Mouse (Mus musculus) cerebellum, adult 9-11 months (tissue): Measurements from ENCODE around the gene Fgfr2.

Experiments
- DNase-seq: peaks from one replicate; pipeline ENCODE4 v3.0.0; 2022

Gene Fgfr2

DNA sequence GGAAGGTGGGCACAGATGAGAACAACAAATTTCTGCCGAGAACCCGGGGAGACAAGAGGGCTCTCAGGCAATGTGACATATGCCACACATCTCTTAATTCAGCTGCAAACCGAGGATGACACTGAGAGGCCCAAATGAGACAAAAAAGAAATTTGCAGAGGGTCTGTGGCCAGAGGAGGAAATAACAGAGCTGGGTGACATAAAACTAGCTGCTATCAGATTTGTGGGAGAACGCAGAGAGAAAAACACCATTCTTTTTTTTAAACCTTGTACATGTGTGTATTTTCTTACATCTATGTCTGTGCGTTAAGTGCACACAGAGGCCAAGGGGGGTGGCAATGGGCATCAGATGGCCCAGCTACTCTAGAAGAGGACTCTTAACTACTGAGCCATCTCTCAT lies 328.0 kb downstream of the Fgfr2 start:
- no peak for DNase-seq

DNA sequence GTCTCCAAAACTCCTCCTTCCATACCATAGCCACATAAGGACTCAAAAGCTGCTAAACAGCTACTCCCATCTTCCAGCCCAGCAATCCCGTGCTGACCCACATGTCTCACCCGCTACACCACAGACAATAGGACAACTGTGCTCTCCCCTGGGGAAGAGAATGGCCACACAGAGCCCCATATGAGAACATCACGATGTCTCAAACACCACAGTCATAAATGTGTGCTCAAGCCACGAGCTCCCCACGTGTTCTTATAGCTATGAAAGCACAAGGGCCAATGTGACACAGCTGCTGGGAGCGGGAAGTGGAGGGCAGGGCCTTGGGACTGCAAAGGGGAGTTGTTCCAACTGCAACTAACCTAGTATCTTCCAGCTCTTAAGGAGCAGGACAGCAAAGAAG lies 329.7 kb downstream of the Fgfr2 start:
- DNase-seq = no peak

DNA sequence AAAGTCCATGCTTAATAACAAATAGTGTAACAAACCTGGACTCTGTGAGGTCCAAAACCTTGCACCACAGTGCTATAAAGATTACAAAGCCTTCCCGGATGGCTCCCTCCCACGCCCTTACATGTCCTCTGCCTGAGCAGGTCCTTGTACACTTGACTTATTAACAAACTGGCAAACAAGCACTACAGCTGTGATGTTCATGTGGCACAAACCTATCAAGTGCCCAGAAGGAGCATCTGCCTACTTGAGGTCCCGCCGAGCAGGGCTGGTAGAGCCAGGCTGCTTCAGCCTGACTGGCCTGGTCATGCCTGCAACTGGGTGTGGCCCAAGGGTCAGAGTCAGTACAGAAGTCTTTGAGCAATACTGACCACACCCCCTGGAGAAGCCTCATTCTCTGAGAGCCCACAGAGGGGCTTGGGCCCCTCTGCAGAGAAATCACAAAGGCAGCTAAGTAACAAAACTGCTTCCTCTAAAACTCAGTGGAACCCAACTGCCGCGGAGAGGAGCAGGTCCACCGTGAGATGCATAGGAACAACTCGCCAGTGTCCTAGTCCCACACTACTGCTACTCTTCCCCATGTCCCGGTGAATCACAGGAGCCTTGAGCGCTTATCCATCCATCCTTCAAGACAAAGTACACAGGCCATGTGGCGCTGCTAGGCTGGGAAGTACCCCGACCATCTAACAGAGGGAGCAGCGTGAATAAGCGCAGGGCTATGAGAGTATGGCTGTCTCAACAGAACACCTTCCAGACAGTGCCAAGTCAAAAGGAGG lies 332.5 kb downstream of the Fgfr2 start:
- no peak for DNase-seq

DNA sequence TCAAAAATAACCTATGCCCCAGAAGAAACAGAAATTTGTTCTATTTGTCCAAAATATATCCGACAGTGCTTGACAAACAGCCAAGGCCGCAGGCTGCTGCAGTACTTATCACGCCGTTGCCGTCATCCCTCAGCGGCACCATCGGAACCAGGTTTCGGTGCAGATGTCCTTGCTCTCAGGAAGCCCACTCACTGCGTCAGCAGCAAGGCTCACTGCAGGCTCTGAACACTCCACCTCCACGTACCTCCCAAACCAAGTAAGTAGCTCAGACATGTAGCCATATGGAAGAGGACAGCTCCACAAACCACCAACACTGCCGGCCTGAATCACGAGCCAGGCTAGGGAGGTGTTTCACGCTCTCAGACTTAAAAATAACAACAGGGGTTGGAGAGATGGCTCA lies 334.3 kb downstream of the Fgfr2 start:
- peak; percentile 71 for DNase-seq

DNA sequence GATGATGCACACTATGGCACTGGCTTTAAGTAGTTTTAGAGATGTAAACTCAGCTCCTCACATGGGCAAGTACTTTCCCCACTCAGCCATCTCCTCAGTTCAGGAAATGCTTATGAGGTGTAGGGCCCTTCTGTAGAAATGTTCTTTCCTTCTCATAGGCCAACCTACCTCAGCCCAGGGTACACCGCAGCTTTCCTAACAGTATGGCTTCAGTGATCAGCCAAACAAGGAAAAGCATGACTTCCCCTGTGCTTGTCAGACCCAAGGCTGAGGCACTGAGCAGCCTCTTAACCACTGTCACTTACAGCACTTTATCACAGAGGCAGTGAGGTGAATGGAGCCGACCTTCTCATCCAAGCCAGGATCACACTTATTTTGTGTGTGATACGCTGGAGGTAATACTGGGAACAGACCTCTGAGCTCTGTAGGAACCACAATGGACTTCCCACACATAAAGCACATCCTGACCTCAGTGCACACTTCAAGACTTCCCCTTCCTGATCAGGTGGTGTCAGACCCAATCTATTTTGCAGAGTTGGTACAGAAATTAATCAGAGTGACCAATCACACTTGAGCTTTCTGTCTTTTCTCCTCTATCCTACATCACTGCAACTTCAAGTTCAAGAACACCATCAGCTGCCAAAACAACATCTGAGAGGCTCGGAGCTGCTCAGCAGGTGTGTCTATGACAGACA lies 335.5 kb downstream of the Fgfr2 start:
- DNase-seq = no peak

DNA sequence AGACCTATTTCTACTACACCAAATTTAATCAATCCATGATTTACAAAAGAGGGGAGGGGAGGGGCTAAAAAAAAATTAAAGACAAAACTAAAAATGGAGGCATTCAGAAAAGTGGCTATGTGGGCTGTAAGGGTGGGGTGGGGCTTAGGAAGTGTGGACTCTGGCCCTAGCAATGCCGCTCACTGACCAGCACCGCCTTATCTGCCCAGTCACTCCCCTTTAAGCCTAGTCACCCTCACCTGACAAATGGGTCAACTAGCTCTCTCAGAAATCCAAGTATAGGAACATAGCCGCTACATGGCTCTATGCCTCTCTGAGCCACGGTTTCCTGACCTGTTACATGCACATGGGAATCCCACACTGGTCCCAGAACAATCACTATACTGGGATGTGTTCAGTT lies 336.1 kb downstream of the Fgfr2 start:
- no peak for DNase-seq

DNA sequence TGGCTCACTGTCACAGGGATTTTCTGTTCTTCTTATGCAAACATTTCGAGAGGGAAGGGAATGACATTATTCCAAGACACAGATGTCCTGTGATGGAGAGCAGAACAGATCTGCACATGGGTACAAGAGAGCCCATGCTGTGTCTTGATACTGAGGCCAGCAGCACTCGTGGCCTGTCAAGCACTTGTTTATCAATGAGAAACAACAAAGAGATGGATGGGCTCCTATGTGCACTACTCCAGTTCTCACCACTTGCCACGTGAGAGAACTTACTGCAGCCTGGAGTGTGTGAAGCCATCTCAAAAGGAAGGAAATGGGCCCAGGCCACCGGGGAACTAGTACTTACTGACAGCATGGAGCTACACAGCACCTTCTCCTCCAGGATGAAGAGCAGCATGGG lies 336.6 kb downstream of the Fgfr2 start:
- DNase-seq = peak; percentile 66

DNA sequence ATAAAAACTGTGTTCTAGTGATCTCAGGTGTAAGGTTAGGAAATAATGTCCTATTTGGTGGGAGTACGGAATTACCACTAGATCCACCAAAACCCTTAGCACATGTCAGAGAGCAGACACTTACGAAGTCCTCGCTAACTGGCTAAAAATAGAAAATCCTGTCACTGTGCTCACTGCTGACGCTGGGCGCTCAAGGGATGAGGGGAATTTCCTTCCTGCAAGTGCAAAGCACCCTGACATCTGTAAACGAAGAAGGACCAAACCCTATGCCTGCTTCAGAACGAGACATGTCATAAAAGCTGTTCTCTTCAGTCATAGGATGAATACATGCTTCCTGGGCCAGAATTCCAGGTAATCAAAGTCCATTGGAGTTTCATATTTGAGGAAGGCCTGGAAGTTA lies 337.1 kb downstream of the Fgfr2 start:
- DNase-seq = no peak

DNA sequence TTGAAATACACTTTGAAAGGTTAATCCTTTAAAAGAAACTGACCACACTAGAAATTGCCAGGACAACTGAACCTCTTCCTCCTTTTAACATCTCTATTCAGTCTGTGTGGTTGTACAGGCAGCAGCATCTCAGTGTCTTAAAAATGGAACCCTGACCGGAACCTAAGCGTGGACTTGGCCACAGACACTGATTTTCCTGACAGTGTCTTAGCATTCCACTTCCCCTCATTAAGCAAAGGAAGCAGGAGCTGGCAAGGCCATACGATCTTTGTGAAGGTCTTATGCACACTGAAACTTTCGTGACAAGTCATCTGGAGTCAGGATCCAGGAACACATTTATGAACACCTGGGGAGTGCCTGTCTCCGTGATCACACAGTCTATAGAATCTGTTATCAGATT lies 339.0 kb downstream of the Fgfr2 start:
- DNase-seq = no peak

DNA sequence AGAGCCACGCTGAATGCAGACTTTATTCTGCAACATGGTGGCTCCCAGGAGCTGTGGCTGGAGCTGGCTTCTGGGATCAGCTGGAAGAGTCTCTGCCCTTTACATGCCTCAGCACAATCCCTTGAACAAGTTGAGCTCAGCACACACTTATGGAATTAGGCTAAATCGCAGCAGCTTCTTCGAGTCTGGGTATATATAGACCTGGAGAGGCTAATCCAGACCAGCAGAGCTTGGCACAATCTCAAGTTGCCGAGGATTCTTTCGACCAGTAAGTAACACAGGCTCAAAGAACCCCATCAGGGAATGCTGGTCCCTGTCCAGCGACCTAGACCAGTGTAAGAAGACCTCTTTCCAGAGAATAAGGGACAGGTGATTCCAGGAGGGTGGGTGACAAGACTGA lies 341.3 kb downstream of the Fgfr2 start:
- peak; percentile 73 for DNase-seq

DNA sequence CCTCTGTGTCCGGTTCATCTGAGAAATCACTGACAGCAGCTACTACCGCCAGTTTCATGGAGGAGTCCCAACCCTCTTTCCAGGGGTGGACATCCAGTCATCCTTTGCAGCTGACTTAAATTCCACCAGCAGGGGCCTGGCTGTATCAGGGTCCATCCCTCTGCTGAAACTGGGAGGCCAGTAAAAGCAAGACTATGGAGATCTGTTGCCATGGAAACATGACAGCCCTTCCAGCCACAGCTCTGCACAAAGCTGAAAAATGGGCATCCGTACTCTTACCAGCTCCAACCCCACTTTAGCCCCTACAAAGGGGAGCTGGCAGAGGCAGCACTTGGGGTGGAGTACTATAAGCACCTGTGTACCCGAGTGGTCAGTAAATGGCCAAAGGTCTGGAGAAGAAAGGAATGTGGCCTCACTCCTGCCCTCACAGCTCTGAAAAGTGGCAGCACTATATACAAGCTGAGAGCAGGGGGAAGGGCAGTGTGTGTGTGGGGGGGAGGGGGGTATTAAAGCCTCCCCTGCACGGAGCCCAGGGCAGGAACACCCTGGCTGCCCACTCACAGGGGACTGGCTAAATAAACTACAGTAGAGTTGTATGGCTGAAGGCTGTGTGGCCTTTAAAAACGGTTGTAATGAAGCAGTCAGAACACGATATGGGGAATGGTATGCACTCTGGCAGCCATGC lies 341.9 kb downstream of the Fgfr2 start:
- DNase-seq = no peak

DNA sequence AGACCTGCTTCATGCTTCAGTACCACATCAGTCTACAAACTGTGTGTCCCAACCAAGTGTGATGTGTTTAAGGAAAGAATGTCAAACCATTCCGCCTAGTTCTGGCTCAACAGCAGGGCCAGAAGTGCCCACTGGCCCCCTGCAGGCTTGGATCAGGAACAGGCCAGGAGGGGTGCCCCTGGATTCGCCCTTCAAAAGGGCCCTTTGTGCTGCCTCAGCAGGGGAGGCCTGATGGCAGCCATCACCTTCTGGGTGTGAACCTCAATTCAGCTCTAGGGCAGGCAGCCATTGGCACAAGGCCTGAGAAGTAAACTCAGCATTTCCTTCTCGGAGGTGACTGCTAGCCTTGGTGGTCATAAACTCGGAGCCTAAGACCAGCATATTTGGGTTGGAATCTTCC lies 342.5 kb downstream of the Fgfr2 start:
- DNase-seq = peak; percentile 73

DNA sequence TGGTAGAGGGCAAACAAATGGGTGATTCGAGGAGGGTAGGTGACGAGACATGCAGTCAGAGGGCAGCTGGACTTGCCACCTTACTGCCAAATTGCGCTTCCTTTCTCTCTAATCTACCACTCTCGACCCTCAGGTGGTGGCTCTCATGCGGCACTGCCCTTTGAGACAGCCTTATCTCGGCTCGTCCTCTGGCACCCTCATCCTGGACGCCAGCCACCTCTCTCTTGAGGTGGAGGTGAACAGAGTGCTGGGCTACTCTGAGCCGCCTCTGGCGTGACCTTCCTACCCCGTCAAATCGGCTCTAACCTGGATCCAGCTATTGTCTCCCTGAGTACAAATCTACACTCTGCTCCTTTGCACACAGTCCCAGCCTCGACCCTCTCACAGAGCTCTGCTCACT lies 344.5 kb downstream of the Fgfr2 start:
- no peak for DNase-seq

DNA sequence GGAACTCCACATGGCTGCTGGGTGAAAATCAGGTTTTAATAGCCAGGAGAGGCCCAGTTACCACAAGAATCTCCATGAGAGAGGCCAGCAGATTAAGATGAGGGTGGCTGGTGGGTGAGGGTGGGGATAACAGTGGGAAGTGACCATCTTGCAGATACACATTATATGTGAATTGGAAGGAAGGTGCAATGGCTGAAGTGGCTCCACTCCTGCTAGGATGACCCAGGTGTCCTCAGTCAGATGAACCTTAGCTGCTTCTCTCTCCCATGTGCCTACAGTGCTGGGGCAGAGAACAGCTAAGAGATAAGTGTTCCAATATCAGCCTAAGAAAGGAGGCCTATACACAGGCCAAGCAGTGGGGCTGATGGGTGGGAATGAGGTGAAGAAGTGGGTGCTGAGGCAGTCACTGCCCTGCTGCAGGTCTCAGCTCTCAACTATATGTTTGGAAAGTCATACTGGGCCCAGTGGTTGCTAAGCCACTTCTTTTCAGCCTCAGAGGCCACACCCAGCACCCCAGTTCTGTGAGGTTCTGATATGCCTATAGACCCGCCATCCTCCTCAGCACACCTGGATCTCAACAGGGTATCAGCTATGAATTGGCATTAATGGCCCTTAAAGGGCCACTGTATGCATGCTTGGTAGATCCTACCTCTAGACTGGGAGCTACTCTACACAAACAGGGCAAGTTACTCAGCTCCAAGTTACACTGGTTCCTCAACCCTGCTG lies 345.3 kb downstream of the Fgfr2 start:
- no peak for DNase-seq

DNA sequence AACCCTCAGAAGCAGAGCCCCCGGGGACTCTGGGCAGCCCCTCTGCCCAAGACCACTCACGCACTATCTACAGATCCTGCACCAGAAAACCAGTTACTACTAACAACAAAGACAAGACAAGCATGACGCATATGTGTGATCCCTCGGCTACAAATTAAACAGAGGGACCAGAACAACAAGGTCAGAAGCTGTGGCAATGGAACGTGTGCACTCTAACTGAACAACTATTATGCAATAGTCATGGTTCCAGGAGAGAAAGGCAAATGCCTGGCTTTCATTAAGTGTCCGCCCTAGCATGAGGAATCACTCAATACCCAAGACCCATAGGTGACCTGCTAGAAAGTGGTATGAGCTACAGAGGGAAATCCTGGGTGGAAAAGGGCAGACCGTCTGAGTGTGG lies 346.0 kb downstream of the Fgfr2 start:
- no peak for DNase-seq

DNA sequence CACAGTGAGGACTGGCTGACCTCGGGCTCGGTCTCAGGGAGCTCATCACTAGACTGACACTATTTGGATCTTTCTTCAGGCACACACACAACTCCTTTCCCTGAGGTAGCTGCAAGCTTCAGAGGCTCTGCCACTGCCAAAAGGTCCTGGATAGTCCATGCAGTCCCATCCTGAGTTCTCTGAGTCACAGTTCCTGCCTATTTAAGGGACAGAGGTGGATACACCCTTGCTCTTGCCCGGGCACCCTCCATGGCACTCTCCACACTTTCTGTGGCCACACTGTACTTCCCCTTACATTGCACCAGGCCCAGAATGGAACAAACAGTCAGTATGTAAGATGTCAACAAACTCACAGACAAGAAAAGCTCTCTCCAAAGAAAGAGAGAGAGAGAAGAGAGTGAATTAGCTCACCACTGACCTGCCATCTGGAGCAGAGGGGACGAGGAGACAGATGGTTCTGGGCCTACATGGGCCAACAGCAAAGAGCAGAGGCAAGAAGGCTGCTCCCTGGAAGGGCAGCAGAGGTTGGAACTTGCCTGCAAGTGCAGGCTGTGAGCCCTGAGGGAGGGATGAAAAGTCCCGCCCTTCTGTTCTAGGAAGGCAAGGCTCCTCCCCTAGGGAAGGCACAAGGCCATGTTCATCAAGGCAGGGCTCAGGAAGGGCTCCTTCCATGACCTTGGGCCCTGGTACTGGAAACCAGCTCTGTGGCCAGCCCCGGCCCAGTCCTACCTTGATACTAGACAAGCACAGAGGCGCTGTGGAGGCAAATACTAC lies 346.6 kb downstream of the Fgfr2 start:
- DNase-seq = no peak

DNA sequence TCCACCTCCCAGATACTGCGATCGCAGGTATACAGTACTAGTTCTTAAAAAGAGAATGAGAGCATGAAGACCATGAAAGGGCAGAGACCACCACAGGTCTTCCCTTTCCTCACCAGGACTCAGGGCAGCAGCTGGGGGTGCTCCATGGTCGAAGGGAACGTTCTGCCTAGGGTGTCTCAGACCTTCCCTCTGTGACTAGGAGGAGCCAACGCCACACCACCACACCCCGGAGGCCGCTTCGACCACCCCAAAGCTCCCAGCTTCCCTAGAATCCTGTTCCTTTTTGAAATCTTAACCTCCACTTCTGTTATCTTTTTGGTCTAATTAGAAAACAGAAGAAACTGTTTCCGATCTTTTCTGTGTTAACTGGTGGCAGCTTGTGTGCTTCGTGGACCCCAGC lies 347.2 kb downstream of the Fgfr2 start:
- DNase-seq = no peak

DNA sequence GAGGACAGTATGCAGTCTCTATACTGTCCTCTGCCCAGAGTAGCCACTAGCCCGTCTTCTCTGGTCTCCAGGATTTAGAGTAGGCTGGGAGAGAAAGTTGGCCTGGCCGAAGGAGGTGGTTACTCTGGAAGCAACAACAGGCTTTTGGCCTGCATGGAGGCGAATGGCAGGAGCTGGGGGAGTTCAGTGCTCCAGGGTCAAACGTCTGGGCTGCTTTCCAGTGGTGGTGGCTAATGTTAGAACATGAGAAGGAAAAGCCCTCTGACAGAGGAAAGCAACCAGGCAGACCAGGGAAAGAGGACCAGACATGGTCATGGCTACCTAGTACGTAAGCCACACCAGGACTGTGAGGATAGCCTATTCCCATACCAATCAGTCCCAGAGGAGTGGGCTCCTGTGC lies 347.8 kb downstream of the Fgfr2 start:
- DNase-seq = no peak

DNA sequence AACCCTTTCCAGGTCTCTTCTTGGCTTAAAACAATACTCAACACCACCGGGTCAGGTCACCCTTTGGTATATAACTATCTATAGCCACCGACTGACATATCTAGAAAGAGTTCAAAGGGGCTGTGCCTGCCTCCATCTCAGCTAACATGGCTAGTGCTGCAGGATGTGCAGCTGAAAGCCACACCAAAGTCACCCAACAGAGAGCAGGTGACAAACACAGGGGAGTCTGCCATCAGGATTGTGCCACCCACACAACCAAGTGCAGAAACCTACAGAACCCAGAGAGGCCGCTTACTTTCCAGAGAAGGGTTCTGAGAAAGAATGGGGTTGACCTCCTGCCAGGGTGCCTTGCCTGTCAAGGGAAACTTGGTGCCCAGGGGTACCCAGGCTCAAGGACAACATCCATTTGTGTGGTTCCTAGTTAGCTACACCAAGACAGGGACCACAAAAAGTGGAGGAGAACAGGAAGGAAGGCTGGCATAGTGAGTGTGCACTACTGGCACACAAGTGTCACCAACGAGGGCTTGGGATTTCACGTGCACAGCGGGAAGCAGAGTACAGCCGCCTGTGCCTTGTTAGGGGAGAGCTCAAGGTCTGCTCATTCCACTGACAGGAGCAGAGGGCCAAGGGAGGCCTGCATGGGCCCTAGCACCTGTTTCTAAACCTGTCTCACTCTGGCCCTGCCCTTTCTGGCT lies 350.0 kb downstream of the Fgfr2 start:
- DNase-seq = no peak

DNA sequence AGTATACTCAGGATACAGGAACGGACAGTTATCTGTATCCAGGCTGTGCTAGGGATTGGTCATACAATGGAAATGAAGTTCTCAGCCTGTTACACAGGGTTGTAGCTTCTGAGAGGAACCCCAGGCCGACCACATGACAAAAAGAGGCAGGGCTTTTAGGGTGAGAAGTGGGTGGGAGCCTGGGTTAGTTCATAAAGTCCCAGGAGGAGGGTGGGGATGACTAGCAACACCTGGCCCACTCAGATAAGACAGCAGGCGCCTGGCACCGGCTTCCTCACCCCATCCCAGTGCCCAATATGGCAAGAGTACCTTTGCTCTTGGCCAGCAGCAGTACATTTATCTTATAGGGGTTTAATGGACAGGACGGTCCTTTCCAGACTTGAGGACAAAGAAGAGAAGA lies 350.7 kb downstream of the Fgfr2 start:
- no peak for DNase-seq

DNA sequence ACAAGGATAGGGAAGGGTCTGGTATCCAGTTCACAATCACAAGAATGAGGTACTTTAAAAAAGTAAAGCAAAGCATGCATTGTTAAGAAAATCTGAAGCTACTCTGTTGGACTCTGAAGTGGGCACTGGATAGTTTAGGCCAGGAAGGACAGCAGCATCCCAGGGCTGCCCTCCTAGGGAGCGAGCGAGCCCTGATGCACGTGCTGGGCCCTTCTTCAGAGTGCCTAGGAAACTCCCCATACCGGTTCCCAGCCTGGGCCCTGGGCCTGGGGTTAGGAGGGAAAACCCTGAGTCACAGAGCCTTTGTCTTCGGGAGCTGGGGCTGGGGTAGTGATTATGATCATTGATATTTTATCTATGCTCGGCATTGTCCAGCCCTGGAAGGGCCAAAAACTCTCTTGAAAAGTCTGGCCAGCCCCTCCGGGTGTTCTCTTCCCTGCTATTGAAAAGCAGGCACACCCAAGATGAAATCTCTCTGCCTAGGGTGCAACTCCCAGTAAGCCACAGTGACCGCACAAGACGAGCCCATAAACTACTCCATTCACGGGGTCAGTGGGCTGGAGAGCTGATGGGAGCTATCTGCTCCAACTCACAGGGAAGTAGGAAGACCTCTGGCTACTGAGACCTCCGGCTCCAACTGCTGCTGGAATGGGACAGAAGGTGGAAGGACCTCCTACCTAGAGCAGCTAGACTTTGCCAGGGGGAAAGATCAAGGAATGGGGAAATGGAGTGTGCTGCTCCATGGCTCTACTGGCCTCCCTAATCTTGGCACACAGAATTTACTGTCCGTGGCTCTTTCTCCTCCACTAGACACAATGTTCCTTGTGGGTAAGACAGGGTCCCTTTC lies 354.4 kb downstream of the Fgfr2 start:
- peak; percentile 72 for DNase-seq
